Mouse (Mus musculus) liver, embryonic 16.5 days (tissue): ENCODE measurements around the gene Gnas. TPM values are rescaled to one million over a fixed set of nuclear protein-coding genes. Genes with fewer than 3 reads are reported as not detected.

Experiments
- ATAC-seq: fragments of 200-750 bp; cut with Nextera tagmentation; 2 replicates; pipeline ENCODE4 v1.8.0; 2017; ENCODE audit warnings: low read depth, mild to moderate bottlenecking, moderate number of reproducible peaks, moderate library complexity
- H3K27ac ChIP-seq: fragments of 300-500 bp; sonication (generic); 2 replicates; pipeline ENCODE4 v1.5.1; 2014; ENCODE audit warnings: mild to moderate bottlenecking, low read length
- H3K27me3 ChIP-seq: fragments of 300-500 bp; sonication (generic); 2 replicates; pipeline ENCODE4 v1.6.1; 2014; ENCODE audit warnings: low read depth, low read length, mixed read lengths; ENCODE audit not compliant: control insufficient read depth, insufficient read depth
- H3K36me3 ChIP-seq: fragments of 300-500 bp; sonication (generic); 2 replicates; pipeline ENCODE4 v1.6.1; 2014; ENCODE audit warnings: mild to moderate bottlenecking; ENCODE audit not compliant: control insufficient read depth, insufficient read depth
- H3K4me1 ChIP-seq: fragments of 300-500 bp; sonication (generic); 2 replicates; pipeline ENCODE4 v1.6.1; 2014; ENCODE audit warnings: low read depth, low read length, mixed read lengths; ENCODE audit not compliant: control insufficient read depth
- H3K4me2 ChIP-seq: fragments of 300-500 bp; sonication (generic); 2 replicates; pipeline ENCODE4 v1.6.1; 2014; ENCODE audit warnings: low read depth, low read length, mixed read lengths
- H3K4me3 ChIP-seq: fragments of 300-500 bp; sonication (generic); 2 replicates; pipeline ENCODE4 v1.5.1; 2014; ENCODE audit warnings: low read depth, mild to moderate bottlenecking, low read length
- H3K9ac ChIP-seq: fragments of 300-500 bp; sonication (generic); 2 replicates; pipeline ENCODE4 v1.6.1; 2014; ENCODE audit warnings: low read depth, low read length
- H3K9me3 ChIP-seq: fragments of 300-500 bp; sonication (generic); replicated peaks from 2 replicates; pipeline ENCODE4 v1.6.1; 2016; ENCODE audit warnings: low read length; ENCODE audit not compliant: control insufficient read depth
- WGBS: fragments of 180-500 bp; shearing (Covaris S2); extraction: QIAGEN DNeasy Blood & Tissue Kit; methylation state at CpG from one replicate; pipeline ENCODE4 v1.1.7; 2014; ENCODE audit not compliant: insufficient replicate concordance; 5-methylcytosine and 5-hydroxymethylcytosine counted together
- polyA plus RNA-seq: library from polyadenylated mRNA; unstranded; fragments of >200 nt; fragmentation: Nextera tagmentation; extraction: Ambion mirVana; gene quantifications from 2 replicates; pipeline ENCODE4 v1.2.1, GENCODE M21; 2015

Gene Gnas
- polyA plus RNA-seq, 1 experiment from 2014 or later, result 231 TPM

- Histone ChIP-seq H3K9me3 (peaks cover 10% of the 10 kb centered on the region; the same call in 1 of the 2 replicates), H3K4me2 (no peak overlapping the region), H3K36me3 (peaks cover 39% of the 10 kb centered on the region), H3K4me1 (peaks cover 4% of the 10 kb centered on the region), H3K4me3 (no peak overlapping the region), H3K27me3 (peaks cover 42% of the 10 kb centered on the region), H3K27ac (no peak overlapping the region), H3K9ac (no peak overlapping the region)
- ATAC-seq, result no peak
- WGBS, result 52% methylated on average over 12 of the region's 12 CpGs
Observed at GRCm38 (mm10) chr2:174288673-174289430, 4.7 kb downstream of the Gnas start.

GRCm38 (mm10) chr2:174291029-174291661, 7.0 kb downstream of the Gnas start:
- 56% methylated on average over 8 of the region's 8 CpGs for WGBS
- peaks cover 16% of the 10 kb centered on the region for H3K36me3 ChIP-seq
- ATAC-seq, result no peak
- no peak overlapping the region for H3K9ac ChIP-seq
- peaks cover 4% of the 10 kb centered on the region for H3K4me1 ChIP-seq
- H3K4me3 ChIP-seq, result no peak overlapping the region
- H3K9me3 ChIP-seq, result peaks cover 2% of the 10 kb centered on the region; the same call in 1 of the 2 replicates
- peaks cover 20% of the 10 kb centered on the region for H3K27me3 ChIP-seq
- no peak overlapping the region for H3K4me2 ChIP-seq
- no peak overlapping the region for H3K27ac ChIP-seq

- peaks cover 9% of the 10 kb centered on the region for H3K4me1 ChIP-seq
- H3K9me3 ChIP-seq, result no peaks in the 10 kb centered on the region
- no peak overlapping the region for H3K4me3 ChIP-seq
- peaks cover 11% of the 10 kb centered on the region for H3K36me3 ChIP-seq
- ATAC-seq, result no peak
- no peak overlapping the region; the same call in 1 of the 2 replicates for H3K4me2 ChIP-seq
- no peak overlapping the region for H3K27ac ChIP-seq
- H3K27me3 ChIP-seq, result peaks cover 15% of the 10 kb centered on the region
- H3K9ac ChIP-seq, result no peak overlapping the region
- 45% methylated on average over 2 of the region's 2 CpGs for WGBS
Observed at GRCm38 (mm10) chr2:174291662-174292030, 7.5 kb downstream of the Gnas start.

GRCm38 (mm10) chr2:174294457-174294856, 10.3 kb downstream of the Gnas start:
- Histone ChIP-seq H3K27me3 (peaks cover 21% of the 10 kb centered on the region), H3K27ac (0 out of 2 replicates have a peak overlapping the region, but pooled peaks have one; percentile 26), H3K4me1 (peaks cover 13% of the 10 kb centered on the region), H3K36me3 (no peaks in the 10 kb centered on the region), H3K9ac (peak overlapping the region; percentile 62), H3K4me2 (peak overlapping the region; percentile 84), H3K9me3 (peaks cover 13% of the 10 kb centered on the region), H3K4me3 (peak overlapping the region; percentile 63)
- ATAC-seq, result no peak
- WGBS, result 36% methylated on average over 8 of the region's 8 CpGs

GRCm38 (mm10) chr2:174295175-174295899, 11.2 kb downstream of the Gnas start:
- WGBS, result 48% methylated on average over 36 of the region's 36 CpGs
- H3K9ac ChIP-seq, result peak overlapping the region; percentile 62
- peak overlapping the region; percentile 63 for H3K4me3 ChIP-seq
- H3K4me1 ChIP-seq, result peaks cover 13% of the 10 kb centered on the region
- peaks cover 30% of the 10 kb centered on the region for H3K27me3 ChIP-seq
- H3K9me3 ChIP-seq, result peaks cover 22% of the 10 kb centered on the region
- no peaks in the 10 kb centered on the region for H3K36me3 ChIP-seq
- peak overlapping the region; percentile 34 for H3K27ac ChIP-seq
- peak overlapping the region; percentile 84 for H3K4me2 ChIP-seq
- ATAC-seq, result peak; percentile 86

GRCm38 (mm10) chr2:174295900-174296465, 11.9 kb downstream of the Gnas start:
- ATAC-seq, result no peak
- Histone ChIP-seq H3K4me1 (peaks cover 13% of the 10 kb centered on the region), H3K9ac (peak overlapping the region; percentile 62), H3K4me3 (peak overlapping the region; percentile 63), H3K4me2 (peak overlapping the region; percentile 84), H3K36me3 (no peaks in the 10 kb centered on the region), H3K9me3 (peaks cover 26% of the 10 kb centered on the region), H3K27ac (peak overlapping the region; percentile 34), H3K27me3 (peaks cover 36% of the 10 kb centered on the region)
- WGBS, result 38% methylated on average over 29 of the region's 29 CpGs

- H3K9ac ChIP-seq, result 0 out of 2 replicates have a peak overlapping the region, but pooled peaks have one; percentile 8
- peaks cover 26% of the 10 kb centered on the region for H3K9me3 ChIP-seq
- no peaks in the 10 kb centered on the region for H3K36me3 ChIP-seq
- H3K27ac ChIP-seq, result no peak overlapping the region
- peaks cover 40% of the 10 kb centered on the region for H3K27me3 ChIP-seq
- H3K4me1 ChIP-seq, result peaks cover 8% of the 10 kb centered on the region
- WGBS, result 41% methylated on average over 29 of the region's 29 CpGs
- H3K4me2 ChIP-seq, result peak overlapping the region; percentile 84
- peak overlapping the region; percentile 63 for H3K4me3 ChIP-seq
- ATAC-seq, result peak; percentile 53
Observed at GRCm38 (mm10) chr2:174297086-174297571, 13.0 kb downstream of the Gnas start.

- Histone ChIP-seq H3K9me3 (peaks cover 26% of the 10 kb centered on the region), H3K9ac (no peak overlapping the region), H3K4me1 (peaks cover 8% of the 10 kb centered on the region), H3K4me2 (peak overlapping the region; percentile 84), H3K27me3 (peaks cover 40% of the 10 kb centered on the region), H3K27ac (no peak overlapping the region), H3K36me3 (no peaks in the 10 kb centered on the region), H3K4me3 (peak overlapping the region; percentile 63; the same call in 1 of the 2 replicates)
- 48% methylated on average over 19 of the region's 19 CpGs for WGBS
- ATAC-seq, result no peak
Observed at GRCm38 (mm10) chr2:174297851-174298250, 13.7 kb downstream of the Gnas start.
